Mouse (Mus musculus): ENCODE measurements around the gene Mybl2.
"Not testable (repeated sequence)": the region's sequence is repeated elsewhere in the genome, so short reads cannot be mapped to it uniquely, and the experiment has no call there.

- TF ChIP-seq FLI1 (IDR thresholded peaks at IDR 0.05; ENCODE audit: low read length); GATA1 (IDR thresholded peaks at IDR 0.05; ENCODE audit: borderline replicate concordance, low read length): not testable (repeated sequence)
Measured at GRCm38 (mm10) chr2:163058981-163059380, 4.5 kb downstream of the Mybl2 start.
